Mouse (Mus musculus): ENCODE results near the gene 1520401A03Rik.

GRCm38 (mm10) chr17:23761155-23761554 lies 38.6 kb upstream of the 1520401A03Rik start:
- TF ChIP-seq CTCF (IDR thresholded peaks at IDR 0.05; ENCODE audit: low read depth), result no peak
- TF ChIP-seq EP300 (IDR thresholded peaks at IDR 0.05; ENCODE audit: low read depth), result no peak
